Mouse (Mus musculus) lung, postnatal 0 days (tissue): ENCODE measurements at regions not wholly inside any gene's neighbourhood (a gene's known extent, or its start where the extent isn't known, plus 50 kb on each side); places are given as distances from the start of the nearest gene placed in this dataset.

ENCODE experiments used
- CTCF ChIP-seq: IDR thresholded peaks from 2 replicates; pipeline ENCODE4 v1.5.1; 2016; ENCODE audit warnings: antibody characterized with exemption, mild to moderate bottlenecking
- EP300 ChIP-seq: IDR thresholded peaks from 2 replicates; pipeline ENCODE4 v1.6.1; 2016; ENCODE audit warnings: antibody characterized with exemption, mild to moderate bottlenecking, control low read depth

DNA sequence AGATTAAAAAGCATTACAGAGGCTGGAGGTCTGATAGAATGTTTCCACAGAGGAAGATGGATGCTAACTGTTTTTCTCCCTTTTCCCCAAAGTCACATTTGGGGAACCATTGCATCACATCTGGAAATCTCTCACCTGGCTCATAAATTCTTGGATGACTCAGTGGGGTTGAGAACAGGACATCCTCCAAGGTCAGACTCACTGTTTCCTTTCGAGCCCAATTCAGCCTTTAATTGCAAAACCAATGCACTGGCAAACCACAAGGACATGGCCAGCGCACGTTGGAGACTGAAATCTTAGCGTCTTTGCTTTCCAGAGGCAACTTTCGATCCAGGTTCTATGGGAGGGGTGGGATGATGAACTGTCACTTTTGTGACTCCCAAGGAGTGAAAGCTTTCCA, 184.5 kb upstream of the Trib2 start:
- TF ChIP-seq CTCF (no peak), EP300 (no peak)
